Mouse (Mus musculus): ENCODE measurements around the gene Ranbp6.

GRCm38 (mm10) chr19:29782914-29783313 is 29.9 kb downstream of the Ranbp6 start:
- TF ChIP-seq CTCF (IDR thresholded peaks at IDR 0.05; ENCODE audit: borderline replicate concordance, insufficient read depth, low read length) (no peak), POLR2A (IDR thresholded peaks at IDR 0.05; ENCODE audit: low read depth, low read length) (no peak)
